Mouse (Mus musculus): Measurements from ENCODE around the gene Esr1. TPM values are rescaled to one million over a fixed set of nuclear protein-coding genes. Genes with fewer than 3 reads are reported as not detected.

Esr1 gene
- polyA plus RNA-seq, 1 experiment = 23.3 TPM

DNA sequence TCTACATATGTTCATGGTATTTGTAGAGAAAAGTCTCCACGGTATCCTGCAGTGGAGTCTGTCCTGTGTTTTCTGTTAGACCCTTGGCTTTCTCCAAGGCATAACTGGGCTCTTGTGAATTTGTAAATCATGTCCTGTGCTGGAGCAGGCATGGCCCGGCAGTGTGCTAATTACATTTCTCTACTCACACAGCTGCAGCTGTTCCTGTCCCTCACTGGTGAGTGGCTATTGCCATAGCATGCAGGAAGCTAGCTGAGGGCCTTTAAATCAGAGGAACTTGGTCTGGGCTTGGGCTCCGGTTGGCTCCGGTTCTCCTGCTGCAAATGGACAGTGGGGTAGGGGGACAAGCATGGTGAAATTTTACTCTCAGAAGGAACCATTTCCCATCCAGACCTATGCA is 226.7 kb downstream of the Esr1 start:
- DNase-seq (ENCODE audit: low read depth) = no peak

DNA sequence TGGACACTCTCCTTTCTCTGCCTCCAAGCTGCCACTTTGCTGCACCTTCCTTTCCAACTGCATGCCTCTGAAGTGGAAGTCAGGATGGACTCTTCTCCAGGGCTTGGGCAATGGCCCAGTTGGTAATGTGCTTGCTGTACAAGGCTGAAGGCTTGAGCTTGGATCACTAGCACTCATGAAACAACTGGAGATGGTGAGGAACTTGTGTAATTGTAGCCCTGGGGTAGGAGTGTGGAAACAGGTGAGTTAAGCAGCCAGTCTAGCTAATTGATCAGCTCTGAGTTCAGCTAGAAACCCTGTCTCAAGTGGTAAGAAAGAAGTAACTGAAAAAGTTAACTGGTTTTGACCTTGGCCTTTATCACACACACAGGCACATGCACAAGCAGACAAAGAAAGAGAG is 229.6 kb downstream of the Esr1 start:
- peak; percentile 85 for DNase-seq (ENCODE audit: low read depth)

DNA sequence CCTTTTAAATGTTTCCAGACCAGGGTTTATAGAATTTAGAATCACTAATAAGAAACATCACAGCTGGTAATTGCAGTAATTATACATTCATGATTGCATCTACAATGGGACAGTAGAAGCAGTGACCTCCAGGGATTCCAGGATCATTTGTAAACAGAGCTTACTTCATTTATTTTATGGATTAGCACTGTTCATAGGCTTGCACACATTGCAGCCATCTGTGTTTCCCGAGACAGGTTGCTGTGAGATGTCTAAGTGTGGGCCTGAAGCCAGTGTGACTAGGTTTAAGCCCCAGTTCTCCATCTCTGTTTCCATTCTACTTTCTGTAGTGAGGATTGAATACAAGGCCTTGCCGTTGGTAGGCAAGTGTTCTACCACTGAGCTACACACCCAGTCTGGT is 236.1 kb downstream of the Esr1 start:
- DNase-seq (ENCODE audit: low read depth) = no peak

DNA sequence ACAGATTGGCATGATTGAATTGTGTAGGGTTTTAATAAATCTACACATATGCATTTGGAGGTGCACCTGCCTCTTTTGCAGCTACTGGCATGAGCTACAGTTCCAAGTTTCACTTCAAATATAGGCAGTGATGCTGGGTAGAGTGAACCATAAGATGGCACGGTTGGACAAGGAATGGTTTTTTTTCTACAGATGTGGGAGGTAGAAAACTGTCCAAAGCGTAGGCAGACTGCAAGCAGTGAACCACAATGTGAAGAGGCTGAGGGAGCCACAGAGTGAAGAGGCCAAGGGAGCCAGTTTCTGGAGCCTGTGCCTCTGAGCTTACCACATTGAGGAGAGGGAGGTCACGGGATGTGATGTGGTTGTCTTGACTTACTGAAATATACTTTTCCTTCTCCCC is 238.5 kb downstream of the Esr1 start:
- no peak for DNase-seq (ENCODE audit: low read depth)

DNA sequence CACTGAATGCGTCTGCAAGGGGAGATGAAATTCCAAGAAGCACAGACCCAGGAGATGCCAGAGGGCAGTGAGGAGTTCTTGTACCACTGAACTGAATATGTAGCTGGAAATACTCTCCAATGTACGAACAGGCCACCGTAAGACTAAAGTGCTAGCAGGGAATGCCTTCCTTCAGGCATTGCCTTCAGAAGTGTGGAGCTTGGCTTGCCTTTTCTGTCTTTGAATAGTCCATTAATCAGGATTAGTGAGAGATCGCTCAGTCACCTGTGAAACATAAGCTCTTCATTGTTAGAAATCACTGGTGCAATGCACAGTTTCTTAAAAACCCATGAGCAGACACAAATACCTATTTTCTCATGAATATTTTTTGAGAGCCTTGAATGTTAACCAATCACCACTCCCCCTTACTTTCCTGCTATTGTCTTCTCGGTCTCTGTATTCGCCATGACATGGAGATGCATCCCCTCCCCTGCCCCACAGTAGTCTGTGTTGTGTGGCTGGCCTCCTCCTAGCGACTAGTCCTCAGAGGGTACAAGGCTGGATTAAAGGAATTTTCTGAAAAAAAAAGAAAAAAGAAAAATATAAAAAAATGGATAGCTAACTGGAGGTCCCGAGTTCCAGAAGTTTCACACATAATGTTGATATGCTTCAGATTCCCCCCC is 263.8 kb downstream of the Esr1 start:
- DNase-seq (ENCODE audit: low read depth) = no peak

DNA sequence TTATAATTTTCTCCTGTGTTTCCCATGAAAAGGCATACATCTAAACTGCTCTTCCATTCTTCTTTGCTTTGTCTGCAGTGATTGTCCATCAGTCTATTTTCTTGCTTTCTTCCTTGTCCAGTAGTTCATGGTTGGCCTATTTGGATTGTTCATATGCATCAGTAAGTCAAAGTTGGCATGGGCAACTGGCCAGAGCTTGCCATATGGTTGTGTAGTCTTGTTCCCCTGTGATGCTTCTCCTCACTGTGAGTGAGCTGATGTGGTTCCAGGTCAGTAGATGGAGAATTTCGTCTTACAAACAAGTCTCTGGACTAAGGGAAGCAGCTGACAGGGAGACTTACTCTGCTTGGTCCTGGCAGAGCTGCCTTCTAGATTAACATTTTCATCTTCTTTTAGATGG is 270.0 kb downstream of the Esr1 start:
- DNase-seq (ENCODE audit: low read depth) = no peak

DNA sequence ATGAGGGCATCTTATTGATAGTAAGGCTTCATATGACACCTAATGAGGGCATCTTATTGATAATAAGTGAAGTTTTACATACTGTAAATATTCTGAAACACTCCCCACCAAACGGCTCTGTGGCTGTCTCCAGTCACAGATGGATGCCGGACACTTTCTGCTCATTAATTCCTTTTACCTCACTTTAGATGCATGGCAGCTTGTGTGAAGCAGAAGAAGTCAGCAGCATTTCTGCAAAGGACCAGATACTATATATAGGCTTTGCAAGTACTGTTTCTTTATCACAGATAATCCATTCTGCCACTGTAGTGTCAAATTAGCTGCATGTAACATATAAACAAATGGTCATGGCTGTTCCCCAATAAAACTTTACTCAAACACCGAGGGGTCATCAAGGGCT is 274.1 kb downstream of the Esr1 start:
- no peak for DNase-seq (ENCODE audit: low read depth)

DNA sequence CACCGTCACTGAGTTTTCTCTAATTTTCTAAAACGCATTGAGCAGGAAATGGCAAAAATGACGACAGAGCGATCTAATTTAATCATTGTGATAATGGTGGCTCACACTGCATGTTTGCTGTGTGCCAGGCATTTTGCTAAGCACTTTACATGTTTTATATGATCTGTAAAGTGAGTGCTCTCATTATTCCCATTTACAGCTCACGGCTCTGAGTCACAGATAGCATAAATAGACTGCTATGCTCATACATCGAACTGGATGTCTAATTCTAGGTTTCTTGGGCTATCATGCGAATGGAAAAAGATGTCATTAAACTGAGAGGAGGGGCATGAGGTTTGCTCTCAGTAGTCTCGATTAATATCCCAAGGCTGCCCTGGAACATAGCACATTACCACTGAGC is 274.6 kb downstream of the Esr1 start:
- DNase-seq (ENCODE audit: low read depth) = no peak

DNA sequence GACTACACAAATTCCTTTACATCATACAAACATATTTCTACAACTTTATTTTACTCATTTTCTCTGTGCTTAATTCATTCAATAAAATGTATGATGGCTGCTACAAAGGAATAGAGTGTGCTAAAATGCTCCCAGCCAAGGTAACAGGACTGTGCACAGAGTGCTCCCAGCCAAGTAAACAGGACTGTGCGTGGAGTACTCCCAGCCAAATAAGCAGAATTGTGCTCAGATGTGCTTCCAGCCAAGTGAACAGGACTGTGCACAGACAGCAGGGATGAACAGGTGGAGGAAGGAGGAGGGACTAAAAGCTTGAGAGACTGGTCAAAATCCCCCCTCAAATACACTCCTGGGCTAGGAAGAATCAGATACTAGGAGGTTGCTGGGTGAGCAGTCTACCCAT is 282.1 kb downstream of the Esr1 start:
- no peak for DNase-seq (ENCODE audit: low read depth)

DNA sequence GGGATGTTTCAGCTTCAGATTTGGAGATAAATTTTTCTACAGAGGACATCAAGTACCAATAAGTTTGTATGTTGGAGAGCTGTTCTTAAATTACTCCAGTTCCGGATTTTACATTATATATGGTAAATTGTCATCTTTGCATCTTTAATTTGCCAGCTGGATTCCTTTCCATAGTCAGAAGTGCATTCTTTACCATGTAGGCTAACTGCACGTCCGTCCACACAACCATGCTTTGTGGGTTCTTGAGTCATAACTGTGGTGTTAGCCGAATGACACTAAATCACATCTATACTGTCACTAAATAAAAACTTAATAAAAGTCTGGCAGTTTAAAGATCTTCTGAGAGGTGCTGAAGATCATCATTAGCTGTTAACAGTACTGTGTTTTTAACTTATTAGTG is 286.4 kb downstream of the Esr1 start:
- no peak for DNase-seq (ENCODE audit: low read depth)

DNA sequence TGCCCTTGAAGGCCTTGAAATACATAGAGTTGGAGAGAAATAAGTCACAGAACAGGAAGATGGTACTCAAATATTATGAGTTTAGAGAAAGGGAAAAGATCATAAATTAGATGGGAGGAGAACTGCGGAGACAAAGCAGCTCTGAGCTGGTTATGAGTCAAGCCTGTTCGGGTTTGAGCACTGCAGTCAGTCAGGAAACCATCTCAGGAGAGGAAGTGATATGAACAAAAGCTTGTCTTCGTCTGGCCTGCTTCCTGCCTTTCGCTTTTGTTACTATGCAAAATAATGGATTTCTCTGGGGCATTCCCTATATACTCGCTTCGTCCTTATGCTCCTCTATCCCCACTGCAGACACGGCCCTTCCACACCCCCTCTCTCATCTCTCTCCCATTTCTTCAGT is 288.9 kb downstream of the Esr1 start:
- DNase-seq (ENCODE audit: low read depth) = no peak

DNA sequence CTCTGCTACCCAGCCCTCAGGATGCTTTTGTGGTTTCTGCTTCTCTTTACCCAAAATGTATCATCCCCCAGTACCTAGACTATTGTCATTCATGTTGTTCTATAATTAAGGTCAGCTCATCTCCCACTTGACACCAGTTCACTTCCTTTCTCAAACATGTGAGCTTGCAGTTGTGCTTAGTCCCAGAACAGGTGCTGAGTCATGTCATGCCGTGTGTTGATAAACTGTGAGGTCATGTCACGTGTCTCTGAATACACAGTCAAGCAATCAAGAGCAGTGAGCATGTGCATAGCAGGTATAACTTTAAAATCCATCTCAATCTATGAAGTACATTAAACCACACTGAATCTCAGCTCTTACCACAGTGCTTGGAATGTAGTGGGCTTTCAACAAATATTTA is 297.9 kb downstream of the Esr1 start:
- no peak for DNase-seq (ENCODE audit: low read depth)

DNA sequence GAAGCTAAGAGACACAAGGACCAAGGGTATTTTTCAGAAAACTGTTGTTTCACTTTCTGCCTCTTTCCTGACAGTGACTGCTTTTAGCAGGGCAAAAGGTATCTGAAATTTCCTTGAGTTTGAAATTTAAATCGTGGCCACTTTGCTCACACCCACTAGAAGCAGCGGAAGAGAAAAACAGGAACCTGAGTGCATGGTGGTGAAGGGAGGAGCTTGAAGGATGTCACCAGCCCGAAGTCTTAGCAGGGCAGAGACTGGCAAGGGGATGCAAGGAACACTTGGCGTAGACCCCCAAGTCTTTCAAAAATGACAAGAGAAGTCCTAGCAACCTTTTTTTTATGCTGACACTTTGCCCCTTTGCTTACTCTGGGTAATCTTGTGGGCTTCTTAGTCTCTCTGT is 299.1 kb downstream of the Esr1 start:
- no peak for DNase-seq (ENCODE audit: low read depth)

DNA sequence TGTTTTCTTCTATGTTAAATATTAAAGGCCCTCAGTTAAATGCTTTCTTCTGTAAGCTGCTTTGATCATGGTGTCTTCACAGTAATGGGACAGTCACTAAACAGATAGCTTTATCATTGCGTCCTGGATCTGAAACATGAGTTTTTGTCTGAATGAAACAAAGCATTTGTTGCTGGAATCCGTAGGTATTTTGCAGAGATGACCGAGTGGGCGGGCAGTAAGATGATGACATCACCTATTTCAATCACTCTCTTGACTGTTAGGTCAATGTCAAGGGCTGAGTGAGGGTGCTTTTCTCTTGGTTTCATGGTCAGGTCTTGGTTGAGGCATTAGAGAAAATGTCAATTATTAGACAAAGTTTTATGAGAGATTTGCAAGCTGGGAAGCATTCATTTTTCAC is 307.7 kb downstream of the Esr1 start:
- DNase-seq (ENCODE audit: low read depth) = no peak

DNA sequence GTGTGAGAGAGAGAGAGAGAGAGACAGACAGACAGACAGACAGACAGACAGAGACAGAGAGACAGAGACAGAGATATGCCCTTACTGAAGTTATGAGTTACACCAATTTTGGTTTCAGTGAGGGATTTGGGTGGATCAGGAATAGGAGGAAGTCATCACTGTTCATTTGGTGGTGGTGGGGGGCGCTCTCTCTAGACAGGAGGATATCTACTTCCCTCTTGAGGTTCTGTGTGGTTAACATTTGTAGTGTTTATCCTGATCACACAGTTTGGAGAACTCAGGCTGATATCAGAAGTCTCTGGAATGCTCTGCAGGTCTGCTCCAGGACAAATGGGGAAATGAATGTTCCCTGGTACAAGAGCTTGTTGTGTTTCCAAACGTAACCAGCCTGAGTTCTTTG is 312.2 kb downstream of the Esr1 start:
- DNase-seq (ENCODE audit: low read depth) = no peak

DNA sequence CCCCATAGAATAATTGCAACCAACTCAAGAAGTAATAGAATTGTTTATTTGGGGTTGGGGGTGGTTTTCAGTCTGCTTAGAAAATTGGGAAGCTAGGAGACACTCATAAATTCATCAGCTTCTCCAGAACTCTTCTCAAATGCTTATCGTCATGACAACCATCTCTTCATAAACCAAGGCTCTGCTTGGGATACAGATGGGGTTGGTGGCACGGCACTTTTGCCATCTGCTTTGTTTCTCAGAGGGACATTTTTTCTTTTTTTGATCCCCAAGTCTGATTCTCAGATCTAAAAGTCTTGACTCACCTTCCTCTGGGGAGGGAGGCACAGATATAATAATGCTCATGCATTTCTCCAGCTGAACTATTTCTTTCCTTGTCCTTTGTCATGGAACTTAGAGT is 313.0 kb downstream of the Esr1 start:
- DNase-seq (ENCODE audit: low read depth) = no peak

DNA sequence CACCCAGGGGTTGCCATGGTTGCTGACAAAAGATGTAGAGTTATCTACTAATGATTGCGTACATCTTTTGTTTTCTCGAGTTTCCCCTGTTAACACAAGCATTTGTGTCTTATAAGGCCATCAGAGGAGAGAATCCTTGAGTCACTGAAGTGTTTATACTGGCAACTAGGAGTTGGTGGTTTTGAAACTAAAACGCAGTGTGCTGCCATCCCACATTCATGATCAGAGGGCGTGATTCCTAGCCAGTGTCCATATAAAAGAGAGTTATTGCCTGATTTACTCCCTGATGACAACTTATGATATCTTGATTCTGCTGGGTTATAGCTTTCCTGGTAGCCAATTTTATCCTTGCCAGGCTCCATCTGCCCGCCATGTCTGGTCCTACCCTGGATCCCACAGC is 331.8 kb downstream of the Esr1 start:
- DNase-seq (ENCODE audit: low read depth) = peak; percentile 72

DNA sequence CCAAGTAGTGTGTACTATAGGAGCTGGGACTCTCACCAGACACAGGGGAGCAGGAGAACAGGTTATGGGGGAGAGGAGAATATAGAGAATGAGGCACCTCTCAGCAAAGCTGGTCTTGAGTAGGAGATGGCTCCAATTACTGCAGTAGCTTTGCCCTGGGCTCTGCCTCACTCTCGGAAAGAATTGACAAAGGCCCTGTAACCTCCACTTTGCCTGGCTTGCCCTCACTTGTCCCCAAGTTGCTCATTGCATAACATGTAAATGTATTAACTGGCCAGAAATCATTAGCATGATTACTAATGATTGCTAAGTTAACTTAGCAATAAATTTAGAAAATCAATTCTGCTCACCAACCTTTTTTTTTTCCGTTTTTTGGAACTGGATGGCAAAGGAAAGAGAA is 333.3 kb downstream of the Esr1 start:
- DNase-seq (ENCODE audit: low read depth) = peak; percentile 62

DNA sequence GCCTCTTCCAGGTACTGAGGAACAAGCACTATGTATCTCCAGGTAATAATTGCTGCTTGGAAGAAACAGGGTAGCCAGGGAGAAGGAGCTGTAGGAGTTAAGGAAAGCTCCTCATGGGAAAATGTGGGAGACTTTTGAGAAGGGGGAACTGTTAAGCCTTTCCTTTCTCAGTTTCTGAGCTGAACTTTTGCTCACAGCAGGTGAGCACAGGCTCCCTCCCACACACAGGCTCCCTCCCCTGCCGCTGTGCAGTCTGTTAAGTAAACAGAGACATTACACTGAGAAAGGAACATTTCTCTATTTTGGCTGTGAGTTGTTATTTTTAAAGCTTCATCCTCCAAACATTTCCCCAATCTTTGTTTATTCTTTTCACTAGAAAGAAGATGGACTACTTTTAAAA is 354.4 kb downstream of the Esr1 start:
- no peak for DNase-seq (ENCODE audit: low read depth)

DNA sequence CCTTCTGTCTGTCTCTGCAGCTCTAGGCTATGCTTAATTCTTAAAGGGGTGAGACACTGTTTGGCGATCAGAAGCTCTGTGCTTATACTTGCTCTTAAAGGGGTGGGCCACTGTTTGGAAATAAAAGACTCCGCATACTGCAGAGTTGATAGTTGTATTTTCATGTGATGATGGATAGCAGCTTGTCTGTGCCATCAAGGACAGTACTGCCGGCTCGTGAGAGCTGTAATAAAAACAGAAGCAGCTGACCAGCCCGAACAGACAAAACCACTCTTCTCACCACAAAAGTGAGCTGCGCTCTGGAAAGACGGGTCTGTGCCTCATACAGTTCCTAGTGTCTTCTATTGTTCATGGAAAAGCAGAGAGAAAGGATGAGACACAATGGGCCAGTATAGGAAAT is 359.8 kb downstream of the Esr1 start:
- no peak for DNase-seq (ENCODE audit: low read depth)

DNA sequence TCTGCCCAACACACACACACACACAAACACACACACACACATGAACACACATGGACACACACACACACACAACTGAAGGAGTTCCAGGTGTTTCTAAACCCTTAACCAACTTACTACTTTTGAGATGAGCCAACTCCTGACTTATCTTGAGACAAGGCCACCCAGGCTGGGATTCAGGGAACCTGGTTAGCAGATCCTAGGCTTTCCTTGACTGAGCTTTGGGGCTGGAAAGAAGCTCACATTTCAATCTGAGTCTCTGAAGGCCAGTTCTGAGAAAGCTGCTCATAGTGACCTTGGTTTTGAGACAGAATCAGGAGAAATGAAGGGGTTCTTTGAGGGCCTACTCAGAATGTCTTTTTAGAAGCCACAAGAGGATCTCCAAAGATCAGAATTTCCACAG is 360.2 kb downstream of the Esr1 start:
- no peak for DNase-seq (ENCODE audit: low read depth)

DNA sequence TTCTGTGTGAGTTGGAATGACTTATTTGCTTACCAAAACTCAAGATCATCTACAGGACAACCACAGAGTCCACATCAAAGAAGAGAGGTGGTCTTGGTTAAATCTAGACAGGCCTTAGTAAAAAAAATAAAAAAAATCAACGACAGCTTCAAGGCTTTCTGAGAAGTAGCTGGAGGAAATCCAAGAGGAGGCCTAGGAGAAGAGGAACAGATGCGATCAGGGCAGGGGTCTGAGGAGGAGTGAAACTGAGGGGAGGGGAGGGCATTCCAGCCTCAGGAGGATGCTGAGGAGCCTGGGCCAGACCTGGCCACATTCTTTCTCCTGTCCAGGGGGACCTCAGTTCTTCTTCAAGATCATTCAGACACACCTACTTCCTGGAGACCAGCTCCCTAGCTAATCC is 360.6 kb downstream of the Esr1 start:
- no peak for DNase-seq (ENCODE audit: low read depth)

DNA sequence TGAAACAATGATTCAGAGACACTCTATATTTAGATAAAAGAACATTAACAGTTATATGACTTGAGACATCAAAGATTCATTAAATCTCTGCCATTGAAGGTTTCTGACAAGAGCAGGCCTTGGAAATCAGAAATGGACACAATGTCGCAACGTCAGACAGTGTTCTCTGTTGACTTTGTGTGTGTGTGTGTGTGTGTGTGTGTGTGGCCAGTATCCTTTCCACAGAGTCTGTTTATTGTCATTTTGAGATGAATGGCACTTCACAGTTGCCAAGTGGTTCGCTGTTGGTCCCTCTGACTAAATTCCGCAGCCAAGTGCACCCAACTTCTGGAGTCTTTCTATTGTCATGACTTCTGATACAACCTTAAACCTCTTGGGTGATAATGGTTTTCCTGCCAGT is 362.9 kb downstream of the Esr1 start:
- DNase-seq (ENCODE audit: low read depth) = no peak

DNA sequence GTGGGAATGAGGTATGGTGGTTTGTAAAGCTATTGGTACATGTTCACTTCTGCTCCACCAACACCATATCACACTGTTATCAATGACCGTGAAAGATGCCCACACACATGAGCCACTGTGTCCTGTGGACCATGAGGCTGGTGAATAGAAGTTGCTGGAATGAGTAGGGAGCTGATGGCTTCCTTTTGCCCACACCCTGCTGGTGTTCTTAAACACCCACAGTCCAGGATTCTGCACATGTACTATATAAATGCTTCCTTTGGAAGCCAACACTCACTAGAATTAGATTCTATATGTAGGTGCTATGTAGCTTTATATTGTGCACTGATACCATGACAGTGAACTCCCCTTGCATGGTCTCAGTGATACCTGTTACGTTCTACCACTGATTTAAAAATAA is 365.2 kb downstream of the Esr1 start:
- DNase-seq (ENCODE audit: low read depth) = no peak

DNA sequence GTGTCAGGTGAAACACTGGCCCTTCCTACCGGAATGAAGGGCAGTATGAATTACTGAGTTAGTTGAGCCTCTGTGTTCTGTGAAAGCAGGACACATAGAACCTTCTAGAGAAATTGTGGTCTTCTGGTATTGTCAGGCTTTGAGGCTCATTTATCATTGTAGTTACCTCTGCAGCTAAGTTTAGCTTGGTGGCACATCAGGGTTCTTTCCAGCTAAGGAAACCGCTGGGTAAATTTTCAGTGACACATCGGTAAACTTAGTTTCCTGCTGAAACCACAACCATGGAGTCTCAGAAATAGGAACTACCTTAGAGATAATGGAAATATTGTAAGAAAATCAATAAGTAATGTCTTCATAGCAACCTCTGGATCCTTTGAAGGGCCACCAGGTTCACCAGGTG is 366.0 kb downstream of the Esr1 start:
- no peak for DNase-seq (ENCODE audit: low read depth)
